Mouse (Mus musculus) forebrain, embryonic 15.5 days (tissue): ENCODE results near the gene Efs. TPM values are rescaled to one million over a fixed set of nuclear protein-coding genes. Genes with fewer than 3 reads are reported as not detected.

Experiments used
- ATAC-seq: fragments of 200-750 bp; cut with Nextera tagmentation; replicated peaks from 2 replicates; pipeline ENCODE4 v1.8.0; 2017; ENCODE audit warnings: mild to moderate bottlenecking, moderate TSS enrichment, moderate library complexity
- H3K27ac ChIP-seq: fragments of 300-500 bp; sonication (generic); replicated peaks from 2 replicates; pipeline ENCODE4 v1.5.1; 2015; ENCODE audit warnings: mild to moderate bottlenecking, inconsistent platforms
- H3K27me3 ChIP-seq: fragments of 300-500 bp; sonication (generic); 2 replicates; pipeline ENCODE4 v1.6.1; 2015; ENCODE audit warnings: inconsistent platforms
- H3K36me3 ChIP-seq: fragments of 300-500 bp; sonication (generic); 2 replicates; pipeline ENCODE4 v1.6.1; 2015; ENCODE audit warnings: mild to moderate bottlenecking, inconsistent platforms
- H3K4me1 ChIP-seq: fragments of 300-500 bp; sonication (generic); 2 replicates; pipeline ENCODE4 v1.6.1; 2015; ENCODE audit warnings: inconsistent platforms
- H3K4me2 ChIP-seq: fragments of 300-500 bp; sonication (generic); replicated peaks from 2 replicates; pipeline ENCODE4 v1.6.1; 2015; ENCODE audit warnings: mild to moderate bottlenecking, inconsistent platforms
- H3K4me3 ChIP-seq: fragments of 300-500 bp; sonication (generic); 2 replicates; pipeline ENCODE4 v1.5.1; 2015; ENCODE audit warnings: mild to moderate bottlenecking, inconsistent platforms
- H3K9ac ChIP-seq: fragments of 300-500 bp; sonication (generic); replicated peaks from 2 replicates; pipeline ENCODE4 v1.6.1; 2015; ENCODE audit warnings: mild to moderate bottlenecking, inconsistent platforms
- H3K9me3 ChIP-seq: fragments of 300-500 bp; sonication (generic); 2 replicates; pipeline ENCODE4 v1.6.1; 2016; ENCODE audit warnings: inconsistent platforms
- WGBS: fragments of 180-500 bp; shearing (Covaris S2); methylation state at CpG from one replicate; pipeline ENCODE4 v1.1.7; 2015; ENCODE audit warnings: mixed read lengths; 5-methylcytosine and 5-hydroxymethylcytosine counted together
- polyA plus RNA-seq: library from polyadenylated mRNA; unstranded; fragments of >200 nt; fragmentation: Nextera tagmentation; extraction: Ambion mirVana; gene quantifications from 2 replicates; pipeline ENCODE4 v1.2.1, GENCODE M21; 2015

Efs gene
- polyA plus RNA-seq, 1 experiment from 2014 or later = 27.6 TPM

DNA sequence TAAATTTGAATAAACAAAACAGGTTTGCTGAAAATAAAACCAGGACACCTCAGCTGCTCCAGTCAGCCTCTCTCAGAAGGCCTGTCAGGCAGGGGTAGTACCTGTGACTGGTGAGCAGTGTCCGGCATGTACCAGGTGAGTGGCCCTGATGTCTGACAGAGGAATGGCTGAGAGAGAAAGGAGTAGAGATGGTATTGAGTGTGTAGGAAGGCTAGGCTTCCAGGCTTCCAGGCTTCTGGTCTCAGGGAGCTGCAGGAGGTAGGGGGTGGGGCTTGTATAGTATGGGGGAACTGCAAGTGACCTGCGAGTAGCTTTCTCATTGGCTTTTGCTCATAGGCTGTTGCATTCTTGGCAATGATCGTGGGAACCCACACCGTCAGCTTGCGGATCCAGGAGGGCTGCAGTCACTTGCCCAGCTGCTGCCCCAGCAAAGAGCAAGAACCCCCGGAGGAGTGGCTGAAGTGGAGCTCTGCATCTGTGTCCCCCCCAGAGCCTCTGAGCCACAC lies 6.8 kb upstream of the Efs start, which contains the start of gene Il25:
Il25 (plus strand) TSS at position 51 of the 506 bp plus-strand sequence.
- no peak for ATAC-seq
- no peak within 1 kb of the TSS for H3K27ac ChIP-seq
- H3K9ac ChIP-seq = no peak within 1 kb of the TSS
- no peaks in the 10 kb centered on the region for H3K36me3 ChIP-seq
- H3K4me3 ChIP-seq = no peak within 1 kb of the TSS
- H3K27me3 ChIP-seq = no peaks in the 10 kb centered on the region
- WGBS = 35% methylated on average over 6 of the region's 6 CpGs
- no peaks in the 10 kb centered on the region for H3K9me3 ChIP-seq
- H3K4me2 ChIP-seq = no peak within 1 kb of the TSS
- peaks cover 15% of the 10 kb centered on the region for H3K4me1 ChIP-seq

DNA sequence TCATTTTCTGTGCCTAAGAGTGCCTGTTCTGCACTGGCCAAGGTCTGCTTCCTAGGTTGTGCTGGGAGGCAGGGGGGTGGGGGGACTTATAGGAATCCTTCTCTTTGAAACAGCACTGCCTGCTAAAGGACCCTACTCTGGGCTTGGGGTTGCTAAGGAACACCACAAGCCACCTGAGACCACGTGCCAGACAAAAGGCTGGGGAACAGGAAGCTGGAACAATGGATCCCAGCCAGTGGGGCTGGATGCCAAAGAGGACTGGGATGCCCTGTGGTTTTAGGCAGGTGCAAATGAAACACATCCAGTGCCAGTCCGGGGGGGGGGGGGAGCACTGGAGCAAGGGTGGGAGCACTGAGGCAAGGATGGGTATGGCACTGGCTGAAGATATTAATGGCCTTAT lies 4.5 kb upstream of the Efs start:
- H3K4me2 ChIP-seq = no peak overlapping the region
- no peak for ATAC-seq
- H3K9ac ChIP-seq = no peak overlapping the region
- WGBS = 10% methylated on average over 2 of the region's 2 CpGs
- H3K27ac ChIP-seq = no peak overlapping the region
- no peak overlapping the region for H3K4me3 ChIP-seq
- H3K27me3 ChIP-seq = no peaks in the 10 kb centered on the region
- no peaks in the 10 kb centered on the region for H3K9me3 ChIP-seq
- peaks cover 23% of the 10 kb centered on the region for H3K4me1 ChIP-seq
- no peaks in the 10 kb centered on the region for H3K36me3 ChIP-seq

DNA sequence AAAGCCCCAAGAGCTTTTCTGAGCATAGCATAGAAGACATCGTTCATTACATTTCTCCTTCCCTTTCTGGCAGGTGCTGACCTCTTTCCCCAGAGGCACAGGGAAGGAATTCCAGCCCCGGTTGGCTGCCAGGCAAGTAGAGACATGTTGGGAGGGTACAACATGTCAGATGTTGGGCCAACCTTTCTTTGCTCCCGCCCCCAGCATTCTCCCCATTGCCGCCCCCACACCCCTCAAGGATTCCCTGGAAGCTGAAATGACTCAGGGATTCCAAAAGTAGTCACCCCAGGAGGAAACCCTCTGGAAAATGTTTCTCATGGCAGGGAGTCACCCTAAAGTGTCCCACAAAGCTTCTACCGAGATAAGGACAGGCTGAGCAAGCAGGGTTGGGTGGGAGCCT lies 3.9 kb upstream of the Efs start:
- Histone ChIP-seq H3K27ac (no peak overlapping the region), H3K4me2 (no peak overlapping the region), H3K4me1 (peaks cover 27% of the 10 kb centered on the region), H3K4me3 (no peak overlapping the region), H3K27me3 (no peaks in the 10 kb centered on the region), H3K9me3 (no peaks in the 10 kb centered on the region), H3K36me3 (no peaks in the 10 kb centered on the region), H3K9ac (no peak overlapping the region)
- no peak for ATAC-seq
- whole genome bisulfite sequencing = 85% methylated on average over 5 of the region's 5 CpGs

DNA sequence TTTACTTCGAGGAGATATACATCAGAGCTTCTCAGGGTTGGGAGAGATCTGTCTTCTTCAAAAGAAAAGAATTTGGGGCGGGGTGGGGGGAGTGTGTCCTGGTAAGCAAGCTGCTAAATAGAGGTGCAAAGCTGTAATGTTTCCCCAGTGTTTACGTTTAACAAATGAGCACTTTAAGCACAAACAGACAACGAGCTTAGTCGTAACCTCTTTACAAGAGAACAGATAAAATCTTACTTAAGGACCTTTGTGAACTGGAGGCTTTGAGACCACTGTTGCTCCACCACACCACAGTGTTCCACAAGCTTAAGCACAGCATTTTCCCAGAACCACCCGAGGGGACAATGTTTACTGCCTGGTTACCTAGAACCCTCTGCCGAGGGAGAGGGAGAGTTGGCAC lies 1.4 kb upstream of the Efs start:
- no peaks in the 10 kb centered on the region for H3K27me3 ChIP-seq
- H3K36me3 ChIP-seq = no peaks in the 10 kb centered on the region
- peak overlapping the region; percentile 78 for H3K9ac ChIP-seq
- peak overlapping the region; percentile 51 for H3K4me3 ChIP-seq
- peak overlapping the region; percentile 90 for H3K4me2 ChIP-seq
- peaks cover 37% of the 10 kb centered on the region for H3K4me1 ChIP-seq
- 19% methylated on average over 7 of the region's 7 CpGs for WGBS
- no peak for ATAC-seq
- H3K9me3 ChIP-seq = no peaks in the 10 kb centered on the region
- peak overlapping the region; percentile 96 for H3K27ac ChIP-seq

DNA sequence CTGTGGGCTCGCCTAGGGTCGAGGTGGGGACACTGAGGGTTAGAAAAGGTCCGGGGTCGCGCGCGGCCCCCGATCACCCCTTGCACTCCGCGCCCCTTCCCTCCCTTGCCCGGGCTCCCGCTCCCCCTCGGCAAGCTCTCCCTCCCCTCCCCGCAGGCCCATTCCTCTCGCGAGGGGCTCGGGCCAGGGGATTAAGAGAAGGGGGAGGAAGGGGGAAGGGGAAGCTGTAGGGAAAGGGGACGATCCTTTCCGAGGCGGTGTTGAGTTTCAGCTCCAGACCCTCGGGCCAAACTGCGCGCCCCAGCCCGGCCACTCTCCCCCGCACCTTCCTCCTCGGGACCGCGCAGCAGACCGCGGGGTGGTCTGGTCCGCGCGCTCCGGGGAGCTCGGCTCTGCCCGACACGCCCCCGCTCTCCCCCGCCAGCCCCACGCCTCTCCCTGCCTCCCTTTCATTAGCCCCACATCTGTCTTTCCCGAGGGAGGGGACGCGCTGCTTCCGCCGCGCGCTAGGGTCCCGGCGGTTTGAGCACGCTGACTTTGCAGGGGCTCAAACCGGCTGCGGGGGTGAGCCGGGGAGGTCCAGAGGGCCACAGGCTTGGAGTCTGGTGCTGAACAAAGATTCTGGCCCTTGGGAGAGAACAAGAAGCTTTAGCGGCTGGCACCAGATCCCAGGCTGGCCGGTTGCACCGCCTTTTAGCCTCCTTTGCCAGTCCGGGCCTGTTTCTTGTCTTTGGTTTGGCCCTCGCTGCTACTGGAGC lies 654 bp upstream of the Efs start:
- Histone ChIP-seq H3K4me2 (peak overlapping the region; percentile 90), H3K27ac (peak overlapping the region; percentile 96), H3K27me3 (no peaks in the 10 kb centered on the region), H3K9ac (peak overlapping the region; percentile 78), H3K4me1 (peaks cover 37% of the 10 kb centered on the region), H3K9me3 (peaks cover 2% of the 10 kb centered on the region; the same call in 1 of the 2 replicates), H3K36me3 (0 out of 2 replicates have a peak, but pooled peaks cover 3% of the 10 kb centered on the region), H3K4me3 (peak overlapping the region; percentile 51)
- ATAC-seq = peak; percentile 66
- WGBS = under 1% methylated on average over 53 of the region's 58 CpGs

DNA sequence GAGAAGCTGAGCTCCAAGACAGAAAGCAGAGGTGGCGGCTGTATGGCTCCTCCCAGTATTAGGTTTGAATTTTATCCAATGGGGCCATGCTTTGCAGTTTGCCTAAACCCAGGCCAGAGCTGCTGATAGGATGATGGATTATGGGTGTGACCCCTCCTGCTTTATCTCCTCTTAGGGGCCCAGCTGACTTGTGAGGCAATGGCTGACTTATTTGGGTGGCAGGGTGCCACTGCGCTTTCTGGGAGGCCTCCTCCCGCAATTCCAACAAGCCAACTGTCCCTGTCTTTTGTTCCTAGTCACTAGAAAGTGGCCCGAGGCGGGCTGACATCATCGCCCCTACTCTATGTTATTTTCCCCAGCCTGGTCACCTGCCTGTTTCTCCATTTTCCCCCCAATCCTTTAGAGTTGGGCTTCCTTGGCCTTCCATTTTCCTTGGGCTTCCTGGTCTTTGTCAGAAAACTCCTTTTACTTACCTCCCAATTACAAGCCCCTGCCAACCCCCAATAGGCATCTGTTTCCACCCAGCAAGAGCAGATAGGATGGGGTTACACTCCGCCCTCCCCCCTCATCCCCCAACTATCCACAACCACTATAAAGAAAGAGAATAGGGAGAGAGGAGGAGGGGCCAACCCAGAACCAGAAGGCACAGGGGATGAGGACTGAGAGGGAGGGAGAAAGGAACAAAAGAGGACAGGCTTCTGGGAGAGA lies 1.1 kb downstream of the Efs start:
- peak overlapping the region; percentile 78 for H3K9ac ChIP-seq
- H3K27ac ChIP-seq = peak overlapping the region; percentile 96
- H3K4me2 ChIP-seq = peak overlapping the region; percentile 90
- WGBS = 15% methylated on average over 7 of the region's 7 CpGs
- H3K27me3 ChIP-seq = no peaks in the 10 kb centered on the region
- H3K36me3 ChIP-seq = peaks cover 20% of the 10 kb centered on the region
- peaks cover 11% of the 10 kb centered on the region; the same call in 1 of the 2 replicates for H3K9me3 ChIP-seq
- peak; percentile 65 for ATAC-seq
- peak overlapping the region; percentile 51 for H3K4me3 ChIP-seq
- peaks cover 37% of the 10 kb centered on the region for H3K4me1 ChIP-seq

DNA sequence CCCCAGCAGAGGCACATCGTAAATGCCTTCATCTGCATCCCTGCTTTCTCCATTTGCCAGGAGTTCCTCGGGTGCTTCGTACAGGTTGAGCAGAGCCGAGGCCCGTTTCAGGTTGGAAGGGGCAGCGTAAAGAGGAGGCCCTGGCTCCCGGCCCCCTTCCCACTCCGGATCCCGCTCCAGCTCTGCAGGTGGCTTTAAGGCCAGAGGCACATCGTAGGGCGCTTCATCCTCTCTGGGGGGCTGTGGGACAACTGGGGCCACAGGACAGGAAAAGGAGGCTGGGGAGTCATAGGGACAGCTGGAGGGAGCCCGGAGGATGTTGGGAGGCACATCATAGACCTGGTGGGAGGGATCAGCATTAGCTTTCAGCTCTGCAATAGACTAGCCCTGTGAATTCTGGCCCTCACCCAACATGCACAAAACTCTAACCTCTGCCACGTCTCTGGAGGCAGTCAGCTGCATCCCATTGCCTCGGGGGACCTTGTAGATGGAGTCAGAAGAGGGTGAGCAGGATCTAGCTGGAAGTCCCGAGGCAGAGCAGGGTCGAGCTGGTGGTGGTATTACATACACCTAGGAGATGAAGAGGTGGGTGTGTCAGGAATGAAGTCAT lies 5.7 kb downstream of the Efs start:
- ATAC-seq = no peak
- H3K27ac ChIP-seq = no peak overlapping the region
- no peaks in the 10 kb centered on the region for H3K27me3 ChIP-seq
- no peak overlapping the region for H3K4me3 ChIP-seq
- 98% methylated on average over 16 of the region's 16 CpGs for WGBS
- H3K4me2 ChIP-seq = no peak overlapping the region
- H3K9me3 ChIP-seq = peaks cover 11% of the 10 kb centered on the region; the same call in 1 of the 2 replicates
- peaks cover 16% of the 10 kb centered on the region for H3K4me1 ChIP-seq
- H3K36me3 ChIP-seq = peaks cover 42% of the 10 kb centered on the region
- no peak overlapping the region for H3K9ac ChIP-seq

DNA sequence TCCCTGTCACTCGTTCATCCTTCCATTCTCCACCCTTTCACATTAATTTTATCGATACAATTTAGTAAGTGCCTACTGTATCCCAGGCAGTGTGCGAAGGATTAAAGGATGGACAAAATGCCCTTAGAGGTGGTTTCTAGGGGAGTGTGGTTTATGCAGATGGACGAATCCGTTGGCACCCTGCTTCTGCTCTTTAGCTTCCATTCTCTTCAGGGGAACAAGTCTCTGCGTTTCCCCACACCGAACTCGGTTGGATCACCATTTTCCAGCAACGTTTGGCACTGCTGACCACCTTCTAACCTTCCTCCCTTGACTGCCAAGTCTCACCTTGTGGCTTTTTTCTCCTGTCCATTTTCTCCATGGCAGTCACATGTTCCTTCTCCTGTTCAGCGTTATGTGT lies 12.6 kb downstream of the Efs start:
- WGBS = 14% methylated on average over 10 of the region's 10 CpGs
- H3K9ac ChIP-seq = peak overlapping the region; percentile 84
- peak overlapping the region; percentile 87 for H3K27ac ChIP-seq
- H3K4me2 ChIP-seq = peak overlapping the region; percentile 83
- peaks cover 22% of the 10 kb centered on the region for H3K36me3 ChIP-seq
- H3K4me3 ChIP-seq = peak overlapping the region; percentile 74
- peaks cover 21% of the 10 kb centered on the region for H3K4me1 ChIP-seq
- H3K27me3 ChIP-seq = no peaks in the 10 kb centered on the region
- ATAC-seq = 0 out of 2 replicates have a peak, but pooled peaks have one; percentile 3
- no peaks in the 10 kb centered on the region for H3K9me3 ChIP-seq

DNA sequence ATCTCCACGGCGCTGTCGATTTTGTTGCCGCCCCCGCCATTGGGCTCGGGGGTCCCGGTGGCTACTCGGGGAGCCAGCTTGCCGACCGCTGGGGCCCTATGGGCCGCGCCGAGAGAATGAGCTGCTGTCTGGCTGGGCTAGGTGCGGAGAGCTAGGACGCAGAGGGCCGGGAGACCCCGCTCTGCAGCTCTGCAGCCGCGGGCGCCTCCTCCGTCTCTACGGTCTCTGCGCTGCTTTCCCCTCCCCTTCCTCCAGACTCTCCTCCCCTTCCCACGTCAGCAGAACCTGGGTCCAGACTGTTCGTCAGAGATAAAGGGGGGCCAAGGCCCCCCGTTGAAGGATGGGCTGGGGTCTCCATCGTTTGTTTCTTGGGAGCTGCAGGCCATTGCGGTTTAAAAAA lies 13.0 kb downstream of the Efs start, which contains the start of gene Slc22a17:
Slc22a17 (minus strand) TSS at position 247 of the 400 bp plus-strand sequence.
- H3K9ac ChIP-seq = peak within 1 kb of the TSS; percentile 84
- H3K4me3 ChIP-seq = peak within 1 kb of the TSS; percentile 74
- no peaks in the 10 kb centered on the region for H3K9me3 ChIP-seq
- peaks cover 22% of the 10 kb centered on the region for H3K36me3 ChIP-seq
- under 1% methylated on average over 26 of the region's 28 CpGs for WGBS
- no peaks in the 10 kb centered on the region for H3K27me3 ChIP-seq
- peak; percentile 97 for ATAC-seq
- H3K27ac ChIP-seq = peak within 1 kb of the TSS; percentile 87
- H3K4me1 ChIP-seq = peaks cover 21% of the 10 kb centered on the region
- H3K4me2 ChIP-seq = peak within 1 kb of the TSS; percentile 83

DNA sequence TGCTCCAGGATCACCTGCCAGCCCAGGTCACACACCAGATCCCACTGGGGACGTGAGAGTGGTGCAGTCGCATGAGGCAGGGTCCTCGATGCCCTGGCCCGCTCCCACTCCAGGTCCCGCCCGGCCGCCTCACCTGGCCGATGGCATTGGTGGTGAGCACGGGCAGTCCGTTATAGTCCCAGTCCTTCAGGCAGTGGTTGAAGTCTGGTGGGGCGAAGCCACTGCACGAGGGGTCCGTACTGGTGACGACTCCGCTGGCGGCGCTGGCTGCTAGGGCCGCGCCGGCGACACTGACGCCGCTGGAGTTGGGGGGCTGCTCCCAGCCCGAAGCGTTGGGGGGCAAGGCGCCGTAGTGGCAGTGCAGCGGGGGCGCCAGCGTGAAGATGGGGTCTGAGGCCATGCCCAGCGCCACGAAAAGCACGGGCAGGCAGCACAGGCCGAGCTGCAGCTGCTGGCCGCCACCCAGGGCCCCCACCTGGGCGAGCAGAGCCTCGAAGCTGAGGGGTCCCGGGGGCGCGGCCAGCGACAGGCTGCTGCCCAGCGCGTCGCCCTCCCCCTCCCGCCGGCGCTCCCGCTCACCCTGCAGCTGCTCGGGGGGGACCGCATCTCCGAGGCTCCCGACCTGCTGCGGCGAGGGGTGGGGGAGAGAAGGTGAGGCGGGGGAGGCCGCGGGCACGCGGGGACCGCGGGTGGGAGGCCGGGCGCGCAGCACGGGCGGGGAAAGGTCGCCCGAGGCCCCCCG lies 13.6 kb downstream of the Efs start:
- Histone ChIP-seq H3K27ac (peak overlapping the region; percentile 87), H3K4me3 (peak overlapping the region; percentile 74), H3K4me2 (peak overlapping the region; percentile 83), H3K4me1 (peaks cover 21% of the 10 kb centered on the region), H3K9ac (peak overlapping the region; percentile 84), H3K9me3 (no peaks in the 10 kb centered on the region), H3K36me3 (peaks cover 27% of the 10 kb centered on the region), H3K27me3 (no peaks in the 10 kb centered on the region)
- 2% methylated on average over 49 of the region's 69 CpGs for WGBS
- peak; percentile 68 for ATAC-seq

DNA sequence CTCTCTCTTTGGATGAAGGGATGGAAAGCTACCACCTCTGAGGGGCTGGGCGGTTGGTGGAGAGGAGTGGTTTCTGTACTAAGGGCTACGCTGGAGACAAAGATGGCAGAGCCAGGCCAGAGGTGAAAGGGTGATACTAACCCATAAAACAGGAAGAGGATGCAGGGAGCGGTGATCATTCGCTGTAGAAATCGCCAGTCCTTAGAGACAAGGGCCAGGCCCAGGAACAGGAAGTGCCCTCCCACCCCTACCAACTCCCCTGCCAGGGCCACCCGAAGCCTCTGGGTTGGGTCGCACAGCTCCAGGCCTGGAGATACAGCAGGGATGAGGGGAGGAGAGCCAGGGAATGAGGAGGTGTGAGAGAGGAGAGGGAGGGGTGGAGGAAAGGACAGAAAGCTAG lies 17.2 kb downstream of the Efs start:
- Histone ChIP-seq H3K9me3 (no peaks in the 10 kb centered on the region), H3K4me3 (no peak overlapping the region), H3K4me1 (peaks cover 20% of the 10 kb centered on the region), H3K27ac (no peak overlapping the region), H3K4me2 (no peak overlapping the region), H3K36me3 (peaks cover 48% of the 10 kb centered on the region), H3K9ac (no peak overlapping the region), H3K27me3 (no peaks in the 10 kb centered on the region)
- 86% methylated on average over 7 of the region's 7 CpGs for WGBS
- ATAC-seq = no peak
